8 mouse cellular contexts compared by ENCODE assay signal in genomic region chr10:80019471-80020131, GRCm38 (mm10). TPM values are rescaled to one million over a fixed set of nuclear protein-coding genes. Genes with fewer than 3 reads are reported as not detected.
DNase-seq lines count a peak whose midpoint lies in the region; ATAC-seq and TF ChIP-seq lines count a peak whose summit lies in the region.

No protein-coding gene starts in this region.

- peaks cover 13% of the 10 kb centered on the region for H3K27me3 ChIP-seq in E14TG2a.4 (ENCODE audit: insufficient read depth, low read length)
- H3K27me3 ChIP-seq in G1E (ENCODE audit: insufficient read depth, low read length), result no peaks in the 10 kb centered on the region
- H3K27me3 ChIP-seq in heart, embryonic 14.5 days (ENCODE audit: control insufficient read depth, insufficient read depth, low read length), result peaks cover 12% of the 10 kb centered on the region
- peaks cover 7% of the 10 kb centered on the region for H3K27me3 ChIP-seq in liver, embryonic 12.5 days (replicated peaks)

- H3K9ac ChIP-seq in heart, embryonic 14.5 days (ENCODE audit: low read length), result peak overlapping the region; percentile 6
- H3K9ac ChIP-seq in liver, embryonic 12.5 days, result peak overlapping the region; percentile 56

- peak overlapping the region; percentile 56 for H3K4me2 ChIP-seq in heart, embryonic 14.5 days (ENCODE audit: low read length)
- H3K4me2 ChIP-seq in liver, embryonic 12.5 days, result peak overlapping the region; percentile 73

- ATAC-seq in G1E (ENCODE audit: extremely low read depth, insufficient number of reproducible peaks, low FRiP score, poor library complexity, severe bottlenecking), result no peak
- ATAC-seq in heart, embryonic 14.5 days (ENCODE audit: insufficient number of reproducible peaks, insufficient read depth, low FRiP score, low read depth), result peak; percentile 51
- peak; percentile 40 for ATAC-seq in liver, embryonic 12.5 days

- H3K4me3 ChIP-seq in E14TG2a.4 (replicated peaks; ENCODE audit: low read length) (peak overlapping the region; percentile 72), G1E (ENCODE audit: low read depth, low read length) (peak overlapping the region; percentile 69; the same call in 1 of the 2 replicates)
- peak overlapping the region in 1 of 2 experiments; percentile 32; a peak in 2 of 4 replicates for H3K4me3 ChIP-seq in heart, embryonic 14.5 days (ENCODE audit: control insufficient read depth in 1 of 2, insufficient read depth in 1 of 2, low read depth in 1 of 2, low read length in 2 of 2)
- peak overlapping the region; percentile 35 for H3K4me3 ChIP-seq in liver, embryonic 12.5 days

- H3K27ac ChIP-seq in heart, embryonic 14.5 days (replicated peaks in 1 of 2; ENCODE audit: control insufficient read depth in 1 of 2, insufficient read depth in 1 of 2, low read depth in 2 of 2, low read length in 2 of 2), result peak overlapping the region; percentile 18 to 26; a peak in 2 of 4 replicates
- peak overlapping the region; percentile 84 for H3K27ac ChIP-seq in liver, embryonic 12.5 days

- H3K36me3 ChIP-seq in E14TG2a.4 (ENCODE audit: insufficient read depth, low read length) (peaks cover 20% of the 10 kb centered on the region), G1E (replicated peaks) (peaks cover 84% of the 10 kb centered on the region)
- no peaks in the 10 kb centered on the region for H3K36me3 ChIP-seq in heart, embryonic 14.5 days (ENCODE audit: control insufficient read depth, insufficient read depth, low read length)
- peaks cover 59% of the 10 kb centered on the region for H3K36me3 ChIP-seq in liver, embryonic 12.5 days

- no peaks in the 10 kb centered on the region for H3K9me3 ChIP-seq in E14TG2a.4 (ENCODE audit: low read length)
- no peaks in the 10 kb centered on the region for H3K9me3 ChIP-seq in G1E (replicated peaks)
- no peaks in the 10 kb centered on the region for H3K9me3 ChIP-seq in heart, embryonic 14.5 days (ENCODE audit: control insufficient read depth, low read length)
- H3K9me3 ChIP-seq in liver, embryonic 12.5 days (replicated peaks), result no peaks in the 10 kb centered on the region

- intact Hi-C loops in gastrocnemius, postnatal 36 days (cut with DNase I), result no loop called here

- H3K4me1 ChIP-seq in E14TG2a.4 (replicated peaks; ENCODE audit: low read depth, low read length), result peaks cover 96% of the 10 kb centered on the region
- H3K4me1 ChIP-seq in G1E (ENCODE audit: insufficient read depth, low read depth, low read length), result peaks cover 87% of the 10 kb centered on the region
- H3K4me1 ChIP-seq in heart, embryonic 14.5 days (ENCODE audit: control insufficient read depth in 2 of 2, insufficient read depth in 2 of 2, low read length in 2 of 2), result peaks cover 13 to 15% of the 10 kb centered on the region in 2 experiments; a peak in 3 of 4 replicates
- H3K4me1 ChIP-seq in liver, embryonic 12.5 days, result peaks cover 73% of the 10 kb centered on the region

- WGBS in heart, embryonic 14.5 days, result 13% methylated on average over 20 of the region's 20 CpGs
- 56% methylated on average over 20 of the region's 20 CpGs for WGBS in liver, embryonic 12.5 days (ENCODE audit: insufficient replicate concordance)

- TF ChIP-seq CTCF in E14TG2a.4 (conservative IDR thresholded peaks at IDR 0.05; ENCODE audit: low read length) (no peak; the same call in 1 of the 2 replicates), G1E (IDR thresholded peaks at IDR 0.05; ENCODE audit: low read depth, low read length) (no peak)

- no peak for DNase-seq in G1E (ENCODE audit: low spot score)
- no peak for DNase-seq in adrenal gland, adult (ENCODE audit: inconsistent age in 2 of 2, low spot score in 1 of 2)
- DNase-seq in right cerebral cortex, postnatal 4 days, result no peak
- no peak for DNase-seq in spleen, adult 18-20 months
- DNase-seq in gastrocnemius, postnatal 36 days, result no peak

RNA-seq across cellular contexts. Expression of gene Arhgap45, which starts 3.1 kb away (rescaled TPM):
- total RNA-seq in G1E (2014; fragmentation: Nextera tagmentation) (56.7 and 59.4 TPM in 2 replicates), G1E (2017) (104 and 113 TPM in 2 replicates)
- polyA plus RNA-seq in G1E (2012), result 179 and 186 TPM in 2 replicates
- polyA plus RNA-seq in heart, embryonic 14.5 days (2014; fragmentation: Nextera tagmentation; extraction: Ambion mirVana), result 3.0 and 3.4 TPM in 2 replicates
- polyA plus RNA-seq in liver, embryonic 12.5 days (2016; fragmentation: Nextera tagmentation; extraction: Ambion mirVana), result 22.3 and 22.8 TPM in 2 replicates
- total RNA-seq in gastrocnemius, postnatal 36 days (2021), result 1 to 10 TPM; 1.1 to 2.7 TPM

RNA-seq across cellular contexts. Expression of gene Polr2e, which starts 20.0 kb away (rescaled TPM):
- total RNA-seq in G1E (2014; fragmentation: Nextera tagmentation) (74.3 and 90.2 TPM in 2 replicates), G1E (2017) (54.6 TPM in 2 replicates)
- 148 and 206 TPM in 2 replicates for polyA plus RNA-seq in G1E (2012)
- polyA plus RNA-seq in heart, embryonic 14.5 days (2014; fragmentation: Nextera tagmentation; extraction: Ambion mirVana), result 146 and 162 TPM in 2 replicates
- 142 and 147 TPM in 2 replicates for polyA plus RNA-seq in liver, embryonic 12.5 days (2016; fragmentation: Nextera tagmentation; extraction: Ambion mirVana)
- 10 to 100 TPM; 36.0 to 42.5 TPM for total RNA-seq in gastrocnemius, postnatal 36 days (2021)

RNA-seq across cellular contexts. Expression of gene Abca7, which starts 23.3 kb away (rescaled TPM):
- 17.4 and 35.9 TPM in 2 replicates for total RNA-seq in G1E (2014; fragmentation: Nextera tagmentation)
- 12.1 and 15.2 TPM in 2 replicates for total RNA-seq in G1E (2017)
- 21.1 and 21.6 TPM in 2 replicates for polyA plus RNA-seq in G1E (2012)
- 1.6 and 1.7 TPM in 2 replicates for polyA plus RNA-seq in heart, embryonic 14.5 days (2014; fragmentation: Nextera tagmentation; extraction: Ambion mirVana)
- 10.5 and 12.1 TPM in 2 replicates for polyA plus RNA-seq in liver, embryonic 12.5 days (2016; fragmentation: Nextera tagmentation; extraction: Ambion mirVana)
- 1 to 10 TPM; 5.4 to 5.8 TPM for total RNA-seq in gastrocnemius, postnatal 36 days (2021)

RNA-seq across cellular contexts. Expression of gene Gpx4, which starts 27.4 kb away (rescaled TPM):
- total RNA-seq in G1E (2014; fragmentation: Nextera tagmentation) (274 and 290 TPM in 2 replicates), G1E (2017) (767 and 808 TPM in 2 replicates)
- polyA plus RNA-seq in G1E (2012), result 1,138 and 1,173 TPM in 2 replicates
- polyA plus RNA-seq in heart, embryonic 14.5 days (2014; fragmentation: Nextera tagmentation; extraction: Ambion mirVana), result 715 and 757 TPM in 2 replicates
- 682 and 685 TPM in 2 replicates for polyA plus RNA-seq in liver, embryonic 12.5 days (2016; fragmentation: Nextera tagmentation; extraction: Ambion mirVana)
- 100 to 1,000 TPM; 500 to 536 TPM for total RNA-seq in gastrocnemius, postnatal 36 days (2021)

RNA-seq across cellular contexts. Expression of gene Cnn2, which starts 31.2 kb away (rescaled TPM):
- total RNA-seq in G1E (2014; fragmentation: Nextera tagmentation), result 4.6 and 8.4 TPM in 2 replicates
- total RNA-seq in G1E (2017), result 7.4 and 10.5 TPM in 2 replicates
- 20.8 and 27.2 TPM in 2 replicates for polyA plus RNA-seq in G1E (2012)
- 265 and 275 TPM in 2 replicates for polyA plus RNA-seq in heart, embryonic 14.5 days (2014; fragmentation: Nextera tagmentation; extraction: Ambion mirVana)
- 68.2 and 75.4 TPM in 2 replicates for polyA plus RNA-seq in liver, embryonic 12.5 days (2016; fragmentation: Nextera tagmentation; extraction: Ambion mirVana)
- total RNA-seq in gastrocnemius, postnatal 36 days (2021), result 1 to 10 TPM; 5.2 to 6.0 TPM
